Comparison of ENCODE assay signal across 12 mouse cellular contexts in the genomic region with DNA sequence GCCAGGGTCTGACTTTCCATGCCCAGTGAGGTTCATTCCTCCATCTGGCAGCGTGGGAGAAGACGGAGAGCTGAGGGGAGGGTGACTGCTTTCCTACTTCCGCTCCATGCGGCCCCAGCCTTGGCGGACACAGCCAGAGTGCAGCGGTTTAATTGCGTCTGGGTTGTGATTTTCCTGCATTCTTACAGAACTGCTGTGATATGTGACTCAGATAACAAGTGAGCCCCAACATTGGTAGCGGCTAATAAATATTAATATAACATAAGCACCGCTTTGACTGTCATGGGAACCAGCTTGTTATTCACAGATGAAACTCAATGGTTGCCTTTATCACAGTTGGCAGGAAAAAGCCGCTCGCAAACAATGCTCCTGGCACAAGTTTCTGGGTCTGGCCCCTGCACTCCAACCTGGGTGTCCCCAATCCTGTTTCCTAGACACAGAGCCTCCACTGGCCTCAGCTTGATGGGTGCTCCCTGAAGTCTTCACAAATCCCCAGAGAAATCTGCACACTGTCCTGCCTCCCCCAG. TPM values are rescaled to one million over a fixed set of nuclear protein-coding genes. Genes with fewer than 3 reads are reported as not detected.
DNase-seq lines count a peak whose midpoint lies in the region; ATAC-seq and TF ChIP-seq lines count a peak whose summit lies in the region.
"Had no signal": no experiment of that assay in that cellular context is flagged by ENCODE, and none has a peak within 500 bp of the region (broad histone marks: within the 10 kb centered on the region; RNA-seq: fewer than 3 reads in every experiment).

No protein-coding gene starts in this region.

- peak overlapping the region; percentile 46; the same call in 1 of the 2 replicates for H3K9ac ChIP-seq in midbrain, embryonic 13.5 days (replicated peaks)
- H3K9ac ChIP-seq in forebrain, postnatal 0 days, result no peak overlapping the region
- no peak overlapping the region for H3K9ac ChIP-seq in neural tube, embryonic 13.5 days
- H3K9ac ChIP-seq: limb, embryonic 12.5 days; lung, embryonic 15.5 days had no signal

- peaks cover 88% of the 10 kb centered on the region for H3K4me1 ChIP-seq in midbrain, embryonic 13.5 days (replicated peaks)
- peaks cover 40% of the 10 kb centered on the region for H3K4me1 ChIP-seq in midbrain, embryonic 10.5 days
- peaks cover 22% of the 10 kb centered on the region; the same call in 1 of the 2 replicates for H3K4me1 ChIP-seq in forebrain, postnatal 0 days (ENCODE audit: insufficient read depth)
- peaks cover 95% of the 10 kb centered on the region for H3K4me1 ChIP-seq in neural tube, embryonic 13.5 days (replicated peaks)
- H3K4me1 ChIP-seq: lung, embryonic 15.5 days had no signal

- H3K4me3 ChIP-seq in midbrain, embryonic 13.5 days (replicated peaks), result no peak overlapping the region
- H3K4me3 ChIP-seq in midbrain, embryonic 10.5 days, result no peak overlapping the region
- H3K4me3 ChIP-seq in forebrain, postnatal 0 days (ENCODE audit: low read depth, low read length), result no peak overlapping the region
- no peak overlapping the region for H3K4me3 ChIP-seq in neural tube, embryonic 13.5 days
- H3K4me3 ChIP-seq: limb, embryonic 12.5 days; lung, embryonic 15.5 days had no signal

- H3K9me3 ChIP-seq in midbrain, embryonic 13.5 days, result no peaks in the 10 kb centered on the region
- H3K9me3 ChIP-seq in midbrain, embryonic 10.5 days (replicated peaks), result no peaks in the 10 kb centered on the region
- H3K9me3 ChIP-seq in forebrain, postnatal 0 days (ENCODE audit: low read length), result no peaks in the 10 kb centered on the region
- no peaks in the 10 kb centered on the region for H3K9me3 ChIP-seq in neural tube, embryonic 13.5 days
- H3K9me3 ChIP-seq: limb, embryonic 12.5 days; lung, embryonic 15.5 days had no signal

- H3K36me3 ChIP-seq in midbrain, embryonic 13.5 days, result peaks cover 15% of the 10 kb centered on the region
- peaks cover 70% of the 10 kb centered on the region for H3K36me3 ChIP-seq in midbrain, embryonic 10.5 days
- H3K36me3 ChIP-seq in forebrain, postnatal 0 days (ENCODE audit: insufficient read depth), result no peaks in the 10 kb centered on the region
- peaks cover 8% of the 10 kb centered on the region for H3K36me3 ChIP-seq in neural tube, embryonic 13.5 days
- H3K36me3 ChIP-seq: limb, embryonic 12.5 days; lung, embryonic 15.5 days had no signal

- ATAC-seq in midbrain, embryonic 13.5 days, result peak; percentile 64; the same call in 1 of the 2 replicates
- ATAC-seq in forebrain, postnatal 0 days, result peak; percentile 73
- ATAC-seq in neural tube, embryonic 13.5 days (ENCODE audit: low read depth), result peak; percentile 28; the same call in 1 of the 2 replicates
- no peak for ATAC-seq in CD4-positive, CD25-positive, alpha-beta regulatory T cell, adult 4 months
- ATAC-seq in megakaryocyte progenitor cell, adult 5-6 weeks (replicated peaks; ENCODE audit: poor library complexity), result no peak

- peak overlapping the region; percentile 79 for H3K27ac ChIP-seq in midbrain, embryonic 13.5 days
- H3K27ac ChIP-seq in midbrain, embryonic 10.5 days (replicated peaks), result no peak overlapping the region; the same call in 1 of the 2 replicates
- H3K27ac ChIP-seq in forebrain, postnatal 0 days (ENCODE audit: low read depth, low read length), result peak overlapping the region; percentile 29; the same call in 1 of the 2 replicates
- H3K27ac ChIP-seq in neural tube, embryonic 13.5 days (replicated peaks), result peak overlapping the region; percentile 72
- H3K27ac ChIP-seq: limb, embryonic 12.5 days; lung, embryonic 15.5 days had no signal

- 46% methylated on average over 11 of the region's 11 CpGs for WGBS in midbrain, embryonic 13.5 days
- 90% methylated on average over 11 of the region's 11 CpGs for WGBS in midbrain, embryonic 10.5 days
- 16% methylated on average over 11 of the region's 11 CpGs for WGBS in forebrain, postnatal 0 days
- 44% methylated on average over 11 of the region's 11 CpGs for WGBS in neural tube, embryonic 13.5 days

- H3K4me2 ChIP-seq in midbrain, embryonic 13.5 days (replicated peaks), result peak overlapping the region; percentile 14
- peak overlapping the region; percentile 6; the same call in 1 of the 2 replicates for H3K4me2 ChIP-seq in forebrain, postnatal 0 days (ENCODE audit: low read depth)
- H3K4me2 ChIP-seq in neural tube, embryonic 13.5 days, result no peak overlapping the region
- H3K4me2 ChIP-seq: limb, embryonic 12.5 days; lung, embryonic 15.5 days had no signal

- no peaks in the 10 kb centered on the region for H3K27me3 ChIP-seq in midbrain, embryonic 13.5 days
- no peaks in the 10 kb centered on the region for H3K27me3 ChIP-seq in midbrain, embryonic 10.5 days (ENCODE audit: low read depth, poor library complexity, severe bottlenecking)
- no peaks in the 10 kb centered on the region for H3K27me3 ChIP-seq in forebrain, postnatal 0 days (ENCODE audit: insufficient read depth, low read length)
- no peaks in the 10 kb centered on the region for H3K27me3 ChIP-seq in neural tube, embryonic 13.5 days
- H3K27me3 ChIP-seq: lung, embryonic 15.5 days had no signal

- no peak for TF ChIP-seq CTCF in forebrain, postnatal 0 days (IDR thresholded peaks at IDR 0.05; ENCODE audit: low read depth)

- DNase-seq in midbrain, embryonic 10.5 days (ENCODE audit: low spot score), result no peak
- DNase-seq in forebrain, postnatal 0 days, result peak; percentile 64
- peak; percentile 31 for DNase-seq in layer of hippocampus, adult 9-10 months (ENCODE audit: low spot score)
- DNase-seq in B cell, adult 2 months, result no peak
- DNase-seq: heart, adult 18-20 months; heart, postnatal 36 days had no signal

RNA-seq across cellular contexts. Expression of gene Phf21b, which starts 43.0 kb away (rescaled TPM):
- 16.2 and 18.8 TPM in 2 replicates for polyA plus RNA-seq in midbrain, embryonic 13.5 days (2015; fragmentation: Nextera tagmentation; extraction: Ambion mirVana)
- 9.5 and 11.9 TPM in 2 replicates for polyA plus RNA-seq in midbrain, embryonic 10.5 days (2016; fragmentation: Nextera tagmentation; extraction: Ambion mirVana)
- total RNA-seq in forebrain, postnatal 0 days (2014; rRNA removed), result 13.5 and 20.0 TPM in 2 replicates
- polyA plus RNA-seq in forebrain, postnatal 0 days (2015; fragmentation: Nextera tagmentation; extraction: Ambion mirVana), result 2.5 and 2.7 TPM in 2 replicates
- polyA plus RNA-seq in neural tube, embryonic 13.5 days (2015; fragmentation: Nextera tagmentation; extraction: Ambion mirVana), result 11.5 and 12.6 TPM in 2 replicates
- 1 to 10 TPM in 1 of 2 experiments, under 1 TPM in 1; 0.96 to 1.9 TPM for polyA plus RNA-seq in CD4-positive, CD25-positive, alpha-beta regulatory T cell, adult 4 months (2017; shearing (Covaris generic))
- 0.20 and 0.32 TPM in 2 replicates for total RNA-seq in megakaryocyte progenitor cell, adult 5-6 weeks (2015)
- total RNA-seq in megakaryocyte progenitor cell, adult 5-6 weeks (2017), result 0.08 and 0.10 TPM in 2 replicates

Comparison
In these comparisons a context has a peak if more than half of its experiments do, and no peak if none do; other contexts are left out.
1. ATAC-seq: peak in midbrain, embryonic 13.5 days (single experiment), forebrain, postnatal 0 days (single experiment) and neural tube, embryonic 13.5 days (single experiment); none in CD4-positive, CD25-positive, alpha-beta regulatory T cell, adult 4 months (single experiment) and megakaryocyte progenitor cell, adult 5-6 weeks (single experiment).
2. DNase-seq: peak in forebrain, postnatal 0 days (single experiment) and layer of hippocampus, adult 9-10 months (single experiment); none in midbrain, embryonic 10.5 days (single experiment) and B cell, adult 2 months (0 of 2).